Mouse (Mus musculus): Measurements from ENCODE around the gene Adh5. TPM values are rescaled to one million over a fixed set of nuclear protein-coding genes. Genes with fewer than 3 reads are reported as not detected.

The Adh5 gene
- total RNA-seq (2021) = 10 to 100 TPM; 57.1 to 58.3 TPM
- long read RNA-seq, experiment 1, transcript Adh5-201 (9 exons, 1,604 nt) = major isoform, 59 of 62 reads
- long read RNA-seq, experiment 1, partial matches to known transcripts = 3 of 62 reads
- long read RNA-seq, experiment 1, other reads (novel, unspliced or antisense) = 0 of 62 reads
- long read RNA-seq, experiment 2, transcript Adh5-201 (9 exons, 1,604 nt) = major isoform, 42 of 47 reads
- long read RNA-seq, experiment 2, partial matches to known transcripts = 4 of 47 reads
- long read RNA-seq, experiment 2, other reads (novel, unspliced or antisense) = 1 of 47 reads

GRCm38 (mm10) chr3:138442612-138443464, at the start of gene Adh5:
Gene Adh5, plus strand, starts transcription at chr3:138443093.
- peak; percentile 94 for DNase-seq (ENCODE audit: low spot score)

DNA sequence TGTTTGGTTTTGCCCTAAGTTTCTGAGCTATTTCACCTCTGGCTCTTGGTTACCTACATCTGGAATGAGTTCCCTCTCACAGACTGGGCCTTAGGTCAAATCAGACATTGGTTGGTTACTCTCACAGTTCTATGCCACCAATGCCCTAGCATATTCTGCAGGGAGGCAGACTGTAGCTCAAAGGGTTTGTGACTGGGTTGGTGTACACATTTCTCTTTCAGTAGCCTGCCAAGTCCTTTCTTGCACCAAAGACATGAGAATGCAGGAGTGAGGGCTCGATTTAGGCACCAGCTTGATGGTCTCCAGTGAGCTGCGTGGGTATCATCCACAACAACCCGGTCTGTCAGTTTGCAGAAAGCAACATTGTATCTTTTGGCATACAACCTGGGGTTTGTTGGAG, 38.0 kb upstream of the Adh5 start:
- DNase-seq (ENCODE audit: low spot score) = no peak

GRCm38 (mm10) chr3:138405341-138405740, 37.6 kb upstream of the Adh5 start:
- peak; percentile 40 for DNase-seq (ENCODE audit: low spot score)

GRCm38 (mm10) chr3:138405840-138406239, 37.1 kb upstream of the Adh5 start:
- no peak for DNase-seq (ENCODE audit: low spot score)

DNA sequence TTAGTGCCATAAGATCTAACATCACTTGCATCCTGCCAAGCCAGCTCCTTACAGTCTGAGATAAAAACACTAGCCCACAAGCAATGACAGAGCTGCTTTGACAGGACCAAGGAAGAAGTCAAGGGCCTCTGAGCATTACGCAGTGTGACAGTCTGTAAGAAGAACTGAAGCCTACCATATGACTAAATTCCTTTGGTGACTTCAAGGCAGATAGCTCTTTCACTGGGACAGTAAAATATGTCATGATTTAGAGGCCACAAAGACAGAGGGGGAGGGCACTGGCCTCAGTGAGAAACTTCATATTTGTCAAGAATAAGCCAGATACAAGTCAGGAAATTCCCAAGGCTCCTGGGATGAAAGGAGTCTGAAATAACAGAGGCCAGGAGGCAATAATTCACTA, 35.0 kb upstream of the Adh5 start:
- no peak for DNase-seq (ENCODE audit: low spot score)

- no peak for DNase-seq (ENCODE audit: low spot score)
Observed at GRCm38 (mm10) chr3:138409585-138409984, 33.3 kb upstream of the Adh5 start.

DNA sequence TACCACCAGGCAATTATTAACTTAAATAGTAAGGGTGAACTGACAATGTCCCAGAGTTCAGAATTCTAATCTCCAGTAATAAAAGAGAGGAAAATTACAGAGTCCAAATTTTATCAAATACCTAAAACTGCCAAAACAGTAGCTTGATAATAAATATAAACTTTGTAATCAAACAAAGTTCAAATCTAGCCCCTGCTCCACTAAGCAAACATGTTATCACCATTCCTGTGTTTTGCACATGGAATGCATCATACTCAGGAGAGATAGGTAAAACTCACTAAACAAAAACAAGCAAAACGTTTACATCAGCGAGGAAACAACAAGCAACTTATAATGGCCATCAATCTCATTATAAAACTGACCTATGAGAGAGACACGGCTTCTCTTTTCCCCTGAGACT, 32.7 kb upstream of the Adh5 start:
- no peak for DNase-seq (ENCODE audit: low spot score)

- no peak for DNase-seq (ENCODE audit: low spot score)
Observed at GRCm38 (mm10) chr3:138415121-138415690, 27.7 kb upstream of the Adh5 start, which contains the start of gene Adh4. Gene Adh4, plus strand, starts transcription at chr3:138415466.

GRCm38 (mm10) chr3:138419369-138419768, 23.5 kb upstream of the Adh5 start:
- no peak for DNase-seq (ENCODE audit: low spot score)

DNA sequence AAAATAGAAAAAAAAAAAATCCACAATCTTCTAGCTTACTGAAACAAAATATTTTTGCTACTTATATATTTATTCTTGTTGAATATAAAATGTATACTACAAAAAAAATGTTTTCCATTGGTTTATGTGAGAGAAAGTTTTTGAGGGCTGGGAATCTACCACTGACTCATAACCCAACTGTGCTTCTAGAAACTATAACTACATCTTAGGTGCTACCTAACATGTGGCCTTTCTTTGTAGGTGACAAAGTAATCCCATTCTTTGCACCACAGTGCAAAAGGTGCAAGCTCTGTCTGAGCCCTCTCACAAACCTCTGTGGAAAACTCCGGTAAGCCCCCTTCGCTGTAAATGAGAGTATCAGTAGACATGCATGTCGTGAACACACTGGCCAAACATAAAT, 22.5 kb upstream of the Adh5 start:
- no peak for DNase-seq (ENCODE audit: low spot score)

GRCm38 (mm10) chr3:138423664-138424063, 19.2 kb upstream of the Adh5 start:
- no peak for DNase-seq (ENCODE audit: low spot score)

GRCm38 (mm10) chr3:138424247-138424646, 18.6 kb upstream of the Adh5 start:
- DNase-seq (ENCODE audit: low spot score) = no peak

- DNase-seq (ENCODE audit: low spot score) = no peak
Observed at GRCm38 (mm10) chr3:138430360-138430976, 12.4 kb upstream of the Adh5 start.

- no peak for DNase-seq (ENCODE audit: low spot score)
Observed at GRCm38 (mm10) chr3:138431835-138432234, 11.1 kb upstream of the Adh5 start.

GRCm38 (mm10) chr3:138438716-138439115, 4.2 kb upstream of the Adh5 start:
- no peak for DNase-seq (ENCODE audit: low spot score)

DNA sequence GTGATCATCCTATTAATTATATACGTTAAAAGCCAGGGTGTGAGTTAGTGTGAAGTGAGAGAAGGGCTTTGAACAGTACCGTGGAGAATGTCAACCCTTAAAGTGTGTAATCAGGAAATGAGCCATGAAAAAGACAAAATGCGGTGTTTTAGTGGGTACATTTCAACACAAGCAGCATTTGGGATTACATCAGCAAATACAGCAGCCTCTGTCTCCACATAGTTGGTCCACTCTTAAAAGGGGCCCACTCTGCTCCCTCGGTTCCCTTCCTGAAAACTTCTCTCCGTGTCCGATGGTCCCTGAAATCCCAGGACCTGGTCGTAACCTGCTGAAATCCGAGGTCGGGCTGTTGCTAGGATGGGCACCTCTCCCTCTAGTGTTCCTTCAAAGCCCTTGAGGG, 690 bp upstream of the Adh5 start:
- no peak for DNase-seq (ENCODE audit: low spot score)

DNA sequence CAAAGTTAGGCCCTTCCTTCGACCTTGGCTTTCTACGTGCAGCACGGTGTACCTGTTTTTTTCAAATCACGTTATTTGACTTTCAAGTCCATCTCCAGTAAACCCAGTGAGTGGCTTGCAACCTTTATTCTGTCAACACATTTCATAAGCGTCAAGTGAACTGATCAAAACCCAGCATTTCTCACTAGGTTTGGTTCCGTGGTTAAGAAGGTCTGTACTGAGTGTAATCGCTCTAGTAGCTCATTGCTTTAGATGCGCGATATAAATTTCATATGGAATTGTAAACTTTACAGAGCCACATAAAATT, 525 bp downstream of the Adh5 start:
- no peak for DNase-seq (ENCODE audit: low spot score)

DNA sequence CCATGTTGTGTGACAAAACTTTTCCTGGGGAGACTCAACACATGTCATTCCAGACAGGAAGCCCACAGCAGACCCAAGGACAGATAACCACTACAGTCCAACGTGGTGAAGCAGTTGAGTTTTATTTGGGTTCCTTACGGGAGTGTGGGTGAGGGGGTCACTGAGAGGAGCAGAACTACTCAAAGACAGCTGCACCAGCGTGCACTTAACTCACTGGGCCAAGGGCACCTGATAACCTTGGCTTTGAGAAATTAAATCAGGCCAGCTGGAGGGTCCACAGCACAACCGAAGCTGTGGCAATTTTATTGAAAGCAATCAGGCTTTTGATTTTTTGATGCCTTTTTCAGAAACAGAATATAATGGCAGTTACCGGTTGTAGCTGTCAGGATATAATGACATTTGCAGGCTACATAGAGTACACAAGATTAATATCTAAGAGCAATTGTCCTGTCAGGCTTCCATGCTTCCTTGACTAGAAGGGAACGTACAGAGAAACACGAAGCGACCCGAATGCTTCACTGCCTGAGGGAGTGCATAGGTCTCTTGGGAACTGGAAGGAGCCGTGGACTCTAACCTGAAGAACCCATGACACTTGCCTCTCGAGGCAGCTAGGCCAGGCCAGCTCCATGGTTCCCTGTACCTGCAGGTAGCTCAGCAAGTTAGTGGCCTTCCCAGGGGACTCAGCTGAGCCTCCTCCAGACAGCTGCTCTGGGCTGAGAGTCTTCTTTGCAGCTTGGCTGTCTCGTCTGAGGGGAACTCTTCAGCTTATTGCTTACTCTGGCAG, 5.4 kb downstream of the Adh5 start:
- no peak for DNase-seq (ENCODE audit: low spot score)

GRCm38 (mm10) chr3:138452169-138452568, 9.3 kb downstream of the Adh5 start:
- no peak for DNase-seq (ENCODE audit: low spot score)

DNA sequence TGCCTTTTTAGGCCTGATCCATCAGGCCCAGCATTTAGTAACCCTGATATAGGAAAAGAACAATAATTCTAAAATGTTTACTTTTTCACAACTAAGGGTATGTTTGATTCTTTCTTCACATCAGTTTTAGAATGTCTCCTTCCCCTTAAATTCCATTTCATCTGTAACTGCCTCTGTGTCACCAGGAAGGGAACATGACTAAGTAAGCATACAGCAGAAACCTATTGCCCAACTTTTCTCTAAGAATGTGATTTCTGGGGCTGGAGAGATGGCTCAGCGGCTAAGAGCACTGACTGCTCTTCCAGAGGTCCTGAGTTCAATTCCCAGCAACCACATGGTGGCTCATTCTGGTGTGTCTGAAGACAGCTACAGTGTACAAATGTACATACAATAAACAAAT, 11.3 kb downstream of the Adh5 start:
- DNase-seq (ENCODE audit: low spot score) = no peak

DNA sequence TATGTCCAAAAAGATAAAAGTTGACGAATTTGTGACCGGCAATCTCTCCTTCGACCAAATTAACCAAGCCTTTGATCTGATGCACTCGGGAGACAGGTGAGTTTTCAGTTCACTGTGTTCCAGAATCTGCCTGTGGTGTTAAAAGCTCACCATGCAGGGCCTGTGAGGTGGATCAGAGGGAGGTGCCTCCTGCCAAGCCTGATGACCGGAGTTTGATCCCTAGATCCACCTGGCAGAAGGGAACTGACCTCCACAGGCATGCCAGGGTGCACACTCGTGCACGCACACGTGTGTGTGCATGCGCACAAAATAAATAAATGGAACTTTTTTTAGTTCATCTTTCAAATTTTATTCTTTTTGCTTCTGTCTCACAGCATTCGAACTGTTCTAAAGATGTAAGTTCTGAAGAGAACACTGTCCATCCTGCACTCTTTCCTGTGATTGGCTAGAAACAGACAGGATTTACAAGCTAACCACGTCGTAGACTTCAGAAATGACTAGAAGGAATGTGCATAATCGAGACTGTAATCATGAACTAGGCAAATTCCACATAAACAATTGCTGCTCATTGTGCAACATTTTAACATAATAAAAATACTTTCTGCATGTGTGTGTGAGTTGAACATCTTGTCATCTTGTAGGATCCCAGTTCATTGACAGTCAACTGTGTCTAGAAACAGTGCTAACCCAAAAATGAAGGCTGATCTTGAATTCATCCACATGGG, 12.0 kb downstream of the Adh5 start:
- no peak for DNase-seq (ENCODE audit: low spot score)

Data from gastrocnemius, adult 18-20 months (tissue).